Mouse (Mus musculus) left cerebral cortex, adult 2 months (tissue): Measurements from ENCODE around the gene Scd3. TPM values are rescaled to one million over a fixed set of nuclear protein-coding genes. Genes with fewer than 3 reads are reported as not detected.

ENCODE experiments used
- DNase-seq, 2 experiments: peaks; one replicate each; pipeline ENCODE4 v3.0.0; 2021 to 2022; ENCODE audit warnings: low spot score in 2 of 2, mixed read lengths in 1 of 2; ENCODE audit errors: extremely low spot score in 1 of 2
- H3K27ac ChIP-seq: fragments of 200-600 bp; 2 replicates; pipeline ENCODE4 v1.8.1; 2022
- H3K4me3 ChIP-seq: fragments of 200-600 bp; 2 replicates; pipeline ENCODE4 v1.8.1; 2022
- CTCF ChIP-seq: fragments of 200-600 bp; IDR thresholded peaks from 2 replicates; pipeline ENCODE4 v1.8.1; 2022; ENCODE audit warnings: antibody characterized with exemption, mild to moderate bottlenecking, moderate library complexity
- intact Hi-C: fragments of 180-260 bp; cut with DNase I; formaldehyde crosslinking; loops from one replicate; pipeline ENCODE4 v1.15.1; 2025
- long read RNA-seq, 2 experiments: library from polyadenylated mRNA; stranded (forward); transcript quantifications; one replicate each; pipeline ENCODE4 v2.0.0; 2021; ENCODE audit warnings: borderline mapping rate in 2 of 2
- total RNA-seq, 2 experiments: library from RNA; stranded (reverse); gene quantifications; 2 replicates each; pipeline ENCODE4 v1.2.3; 2021

Gene Scd3
- total RNA-seq: 1 to 10 TPM; 3.3 to 3.8 TPM
- long read RNA-seq, experiment 1: 0 reads
- long read RNA-seq, experiment 2, partial matches to known transcripts: 0 of 2 reads
- long read RNA-seq, experiment 2, other reads (novel, unspliced or antisense): 1 of 2 reads

- TF ChIP-seq CTCF: no peak
- intact Hi-C loops: no loop called here
- no peak within 1 kb of the TSS for H3K27ac ChIP-seq
- H3K4me3 ChIP-seq: no peak within 1 kb of the TSS
- DNase-seq: no peak
Observed at GRCm38 (mm10) chr19:44203015-44203564, at the start of gene Scd3. TSS of gene Scd3 (plus strand) at chr19:44203269.

GRCm38 (mm10) chr19:44153781-44154180 is 49.3 kb upstream of the Scd3 start:
- DNase-seq: no peak
- no peak overlapping the region for H3K27ac ChIP-seq
- intact Hi-C loops: no loop called here
- no peak overlapping the region for H3K4me3 ChIP-seq
- no peak for TF ChIP-seq CTCF

GRCm38 (mm10) chr19:44157005-44157404 is 46.1 kb upstream of the Scd3 start:
- no peak for DNase-seq
- intact Hi-C loops: no loop called here
- Histone ChIP-seq H3K27ac (no peak overlapping the region), H3K4me3 (no peak overlapping the region)
- TF ChIP-seq CTCF: no peak

GRCm38 (mm10) chr19:44159386-44159785 is 43.7 kb upstream of the Scd3 start:
- Histone ChIP-seq H3K27ac (no peak overlapping the region), H3K4me3 (no peak overlapping the region)
- DNase-seq: no peak
- intact Hi-C loops: no loop called here
- no peak for TF ChIP-seq CTCF

- Histone ChIP-seq H3K4me3 (no peak overlapping the region), H3K27ac (no peak overlapping the region)
- intact Hi-C loops: loop anchor here (5.0 kb wide), 2 partner anchors 256 to 371 kb away; no protein-coding TSS in a partner anchor
- peak; percentile 78 for TF ChIP-seq CTCF
- no peak for DNase-seq
Observed at GRCm38 (mm10) chr19:44161515-44161914, 41.6 kb upstream of the Scd3 start.

GRCm38 (mm10) chr19:44174835-44175234 is 28.2 kb upstream of the Scd3 start:
- no peak for DNase-seq
- no peak overlapping the region for H3K4me3 ChIP-seq
- intact Hi-C loops: no loop called here
- H3K27ac ChIP-seq: no peak overlapping the region
- no peak for TF ChIP-seq CTCF

GRCm38 (mm10) chr19:44176741-44177140 is 26.3 kb upstream of the Scd3 start:
- TF ChIP-seq CTCF: no peak
- intact Hi-C loops: no loop called here
- no peak for DNase-seq
- Histone ChIP-seq H3K4me3 (no peak overlapping the region), H3K27ac (no peak overlapping the region)

GRCm38 (mm10) chr19:44180502-44180901 is 22.6 kb upstream of the Scd3 start:
- intact Hi-C loops: no loop called here
- no peak for TF ChIP-seq CTCF
- Histone ChIP-seq H3K27ac (no peak overlapping the region), H3K4me3 (no peak overlapping the region)
- no peak for DNase-seq

- H3K4me3 ChIP-seq: no peak overlapping the region
- intact Hi-C loops: no loop called here
- TF ChIP-seq CTCF: no peak
- H3K27ac ChIP-seq: peak overlapping the region; percentile 32; the same call in 1 of the 2 replicates
- DNase-seq: no peak
Observed at GRCm38 (mm10) chr19:44183968-44184367, 19.1 kb upstream of the Scd3 start.

GRCm38 (mm10) chr19:44189056-44189455 is 14.0 kb upstream of the Scd3 start:
- TF ChIP-seq CTCF: no peak
- Histone ChIP-seq H3K4me3 (no peak overlapping the region), H3K27ac (no peak overlapping the region)
- intact Hi-C loops: no loop called here
- no peak for DNase-seq

- no peak within 1 kb of the TSS for H3K4me3 ChIP-seq
- intact Hi-C loops: loop anchor here (5.0 kb wide), 1 partner anchor 345 kb away; no protein-coding TSS in a partner anchor
- DNase-seq: no peak
- no peak within 1 kb of the TSS for H3K27ac ChIP-seq
- no peak for TF ChIP-seq CTCF
Observed at GRCm38 (mm10) chr19:44192342-44192741, 10.7 kb upstream of the Scd3 start, which contains the start of gene Pkd2l1. TSS of gene Pkd2l1 (minus strand) at chr19:44192442.

GRCm38 (mm10) chr19:44193906-44194305 is 9.2 kb upstream of the Scd3 start:
- H3K27ac ChIP-seq: no peak overlapping the region
- DNase-seq: no peak
- no peak for TF ChIP-seq CTCF
- intact Hi-C loops: loop anchor here (5.0 kb wide), 1 partner anchor 343 kb away; no protein-coding TSS in a partner anchor
- no peak overlapping the region for H3K4me3 ChIP-seq

- peak; percentile 71 to 74 for DNase-seq
- intact Hi-C loops: loop anchor here (5.0 kb wide), 1 partner anchor 102 kb away; no protein-coding TSS in a partner anchor
- no peak overlapping the region for H3K27ac ChIP-seq
- no peak overlapping the region for H3K4me3 ChIP-seq
- TF ChIP-seq CTCF: peak; percentile 87
Observed at GRCm38 (mm10) chr19:44195138-44195537, 7.9 kb upstream of the Scd3 start.
